Mouse (Mus musculus): ENCODE measurements around the gene Aldh1l1. TPM values are rescaled to one million over a fixed set of nuclear protein-coding genes. Genes with fewer than 3 reads are reported as not detected.
A peak's percentile ranks its signal among the peaks of the same experiment; 100 is the strongest.

The Aldh1l1 gene
- polyA plus RNA-seq, 1 experiment from 2014 or later, result 2.1 TPM

DNA sequence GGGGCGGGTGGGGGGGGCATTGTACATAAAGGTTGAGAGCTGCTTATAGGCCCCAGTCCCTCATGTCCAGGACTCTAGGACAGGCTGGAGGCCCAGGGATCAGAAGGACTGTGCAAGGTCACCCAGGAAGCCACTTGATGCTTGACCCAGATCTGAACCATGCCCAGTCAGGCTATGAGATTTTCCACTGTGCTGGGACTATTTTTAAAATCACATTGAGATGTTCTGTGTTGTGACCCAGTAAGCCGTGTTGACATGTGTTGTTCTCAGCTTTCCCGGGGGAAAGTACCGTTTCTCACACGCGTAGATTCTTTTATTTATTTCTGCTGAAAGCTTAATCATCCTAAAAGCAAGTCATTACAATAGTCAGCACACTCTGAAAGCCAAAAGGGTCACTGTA is 129.8 kb downstream of the Aldh1l1 start:
- Histone ChIP-seq H3K4me3 (no peak overlapping the region), H3K9me3 (no peaks in the 10 kb centered on the region), H3K36me3 (no peaks in the 10 kb centered on the region), H3K27ac (no peak overlapping the region), H3K4me2 (no peak overlapping the region), H3K27me3 (no peaks in the 10 kb centered on the region), H3K4me1 (peaks cover 21% of the 10 kb centered on the region), H3K9ac (no peak overlapping the region)
- ATAC-seq (ENCODE audit: borderline replicate concordance, extremely low read depth, low FRiP score, low TSS enrichment), result no peak
- WGBS, result 75% methylated on average over 6 of the region's 6 CpGs

DNA sequence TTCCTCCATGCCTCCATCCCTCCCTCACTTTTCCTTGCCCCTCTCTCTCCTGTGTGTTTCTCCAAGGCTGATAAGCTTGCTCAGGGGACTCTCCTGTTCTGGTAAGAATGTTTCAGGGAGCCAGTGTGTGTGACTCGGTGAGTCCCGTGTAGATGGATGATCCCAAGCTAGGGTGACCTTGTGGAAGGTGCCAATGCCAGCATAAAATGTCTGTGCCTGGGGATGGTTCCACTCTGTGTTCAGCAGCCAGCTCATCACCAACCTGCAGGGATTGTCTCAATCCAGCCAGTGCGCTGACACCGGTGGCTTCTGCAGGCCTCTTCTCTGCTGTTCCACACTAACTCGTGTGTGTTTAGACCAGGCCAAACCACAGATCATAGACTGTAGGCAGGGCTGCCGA is 130.3 kb downstream of the Aldh1l1 start:
- Histone ChIP-seq H3K9ac (no peak overlapping the region), H3K9me3 (no peaks in the 10 kb centered on the region), H3K4me3 (no peak overlapping the region), H3K27ac (no peak overlapping the region), H3K4me1 (peaks cover 26% of the 10 kb centered on the region), H3K4me2 (no peak overlapping the region), H3K27me3 (no peaks in the 10 kb centered on the region), H3K36me3 (no peaks in the 10 kb centered on the region)
- WGBS, result 83% methylated on average over 6 of the region's 6 CpGs
- no peak for ATAC-seq (ENCODE audit: borderline replicate concordance, extremely low read depth, low FRiP score, low TSS enrichment)

DNA sequence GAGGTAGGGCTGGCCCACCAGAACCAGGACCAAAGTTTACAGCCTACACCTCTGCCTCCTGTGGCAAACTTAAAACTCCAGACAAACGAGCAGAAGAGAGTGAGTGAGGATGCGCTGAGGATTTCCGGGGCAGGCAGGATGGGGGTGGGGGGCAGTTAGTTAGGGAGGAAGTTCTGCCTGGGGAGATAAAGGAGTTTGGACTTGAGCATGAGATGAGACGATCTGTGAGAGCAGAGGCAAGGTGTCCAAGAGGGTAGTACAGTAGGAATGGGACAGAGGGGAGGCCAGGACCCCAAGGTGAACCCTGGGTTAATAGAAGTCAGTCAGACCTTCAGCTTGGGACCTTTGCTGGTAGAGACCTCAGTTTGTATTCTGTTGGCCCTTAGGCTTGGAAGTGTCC is 132.0 kb downstream of the Aldh1l1 start:
- H3K4me3 ChIP-seq, result no peak overlapping the region
- no peak overlapping the region for H3K4me2 ChIP-seq
- H3K27me3 ChIP-seq, result no peaks in the 10 kb centered on the region
- whole genome bisulfite sequencing, result 51% methylated on average over 4 of the region's 4 CpGs
- H3K4me1 ChIP-seq, result peaks cover 36% of the 10 kb centered on the region
- no peak overlapping the region for H3K9ac ChIP-seq
- no peaks in the 10 kb centered on the region for H3K36me3 ChIP-seq
- no peak for ATAC-seq (ENCODE audit: borderline replicate concordance, extremely low read depth, low FRiP score, low TSS enrichment)
- no peaks in the 10 kb centered on the region for H3K9me3 ChIP-seq
- no peak overlapping the region for H3K27ac ChIP-seq

DNA sequence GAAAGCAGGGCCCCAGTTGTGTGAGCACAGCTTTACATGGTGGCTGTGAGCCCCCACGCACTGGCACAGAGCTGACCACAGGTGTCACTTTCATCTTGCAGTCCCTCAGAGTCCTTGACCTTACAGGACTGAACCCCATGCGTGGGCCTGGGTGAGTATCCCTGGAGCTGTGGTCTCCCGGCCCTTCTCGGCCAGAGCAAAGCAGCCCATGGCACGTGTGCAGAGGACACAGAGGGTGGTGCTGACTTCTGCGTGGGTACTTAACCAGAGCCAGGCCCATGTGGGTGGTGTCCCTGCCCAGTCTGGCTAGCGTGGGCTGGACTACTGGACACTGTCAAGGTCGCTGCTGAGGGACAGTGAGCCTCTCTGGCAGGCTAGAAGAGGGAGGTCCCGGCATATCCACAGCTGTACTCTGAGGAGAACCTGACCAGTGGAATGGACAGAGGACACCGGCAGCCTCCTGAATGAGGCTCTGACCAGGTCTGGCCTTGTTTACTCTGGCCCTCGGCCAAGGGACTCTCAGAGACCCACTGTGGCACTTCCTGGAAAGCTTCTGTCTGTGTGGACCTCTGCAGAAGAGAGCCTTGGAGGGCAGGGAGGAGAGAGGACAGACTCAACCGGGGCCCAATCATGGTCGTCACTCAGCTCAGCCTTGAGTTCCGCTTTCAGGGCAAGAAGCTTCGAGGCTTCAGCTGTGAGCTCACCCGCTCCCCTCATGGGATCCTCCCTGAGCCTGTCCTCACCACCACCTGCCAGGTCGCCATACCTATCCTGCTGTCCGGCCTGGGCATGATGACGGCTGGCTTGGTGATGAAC is 132.8 kb downstream of the Aldh1l1 start:
- Histone ChIP-seq H3K4me1 (peaks cover 40% of the 10 kb centered on the region), H3K4me2 (no peak overlapping the region), H3K27ac (no peak overlapping the region), H3K4me3 (no peak overlapping the region), H3K36me3 (no peaks in the 10 kb centered on the region), H3K27me3 (no peaks in the 10 kb centered on the region), H3K9me3 (no peaks in the 10 kb centered on the region), H3K9ac (no peak overlapping the region)
- peak; percentile 28; the same call in 1 of the 2 replicates for ATAC-seq (ENCODE audit: borderline replicate concordance, extremely low read depth, low FRiP score, low TSS enrichment)
- WGBS, result 54% methylated on average over 19 of the region's 19 CpGs

DNA sequence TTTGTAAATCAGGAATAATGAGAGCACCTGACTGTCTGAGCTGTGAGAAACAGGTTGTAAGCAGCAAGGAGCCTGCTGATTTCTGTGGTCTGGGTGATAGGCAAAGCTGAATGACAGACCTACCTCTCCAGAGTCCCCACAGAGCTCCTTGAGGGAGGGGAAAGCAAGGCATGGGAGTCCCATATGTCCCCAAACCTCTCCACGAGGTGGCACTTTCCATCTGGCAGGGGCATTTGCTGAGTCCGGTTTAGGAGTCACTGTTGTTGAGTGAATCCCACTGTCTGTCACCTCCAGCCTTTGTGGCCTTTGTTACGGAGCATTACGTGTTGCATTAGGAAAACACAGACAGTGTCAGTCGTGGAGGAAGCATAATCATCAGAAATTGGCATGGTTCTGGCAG is 133.7 kb downstream of the Aldh1l1 start:
- H3K9ac ChIP-seq, result no peak overlapping the region
- H3K27ac ChIP-seq, result no peak overlapping the region
- no peak for ATAC-seq (ENCODE audit: borderline replicate concordance, extremely low read depth, low FRiP score, low TSS enrichment)
- 75% methylated on average over 5 of the region's 5 CpGs for whole genome bisulfite sequencing
- no peak overlapping the region for H3K4me3 ChIP-seq
- no peaks in the 10 kb centered on the region for H3K9me3 ChIP-seq
- H3K4me2 ChIP-seq, result no peak overlapping the region
- H3K27me3 ChIP-seq, result no peaks in the 10 kb centered on the region
- H3K4me1 ChIP-seq, result peaks cover 49% of the 10 kb centered on the region
- no peaks in the 10 kb centered on the region for H3K36me3 ChIP-seq

DNA sequence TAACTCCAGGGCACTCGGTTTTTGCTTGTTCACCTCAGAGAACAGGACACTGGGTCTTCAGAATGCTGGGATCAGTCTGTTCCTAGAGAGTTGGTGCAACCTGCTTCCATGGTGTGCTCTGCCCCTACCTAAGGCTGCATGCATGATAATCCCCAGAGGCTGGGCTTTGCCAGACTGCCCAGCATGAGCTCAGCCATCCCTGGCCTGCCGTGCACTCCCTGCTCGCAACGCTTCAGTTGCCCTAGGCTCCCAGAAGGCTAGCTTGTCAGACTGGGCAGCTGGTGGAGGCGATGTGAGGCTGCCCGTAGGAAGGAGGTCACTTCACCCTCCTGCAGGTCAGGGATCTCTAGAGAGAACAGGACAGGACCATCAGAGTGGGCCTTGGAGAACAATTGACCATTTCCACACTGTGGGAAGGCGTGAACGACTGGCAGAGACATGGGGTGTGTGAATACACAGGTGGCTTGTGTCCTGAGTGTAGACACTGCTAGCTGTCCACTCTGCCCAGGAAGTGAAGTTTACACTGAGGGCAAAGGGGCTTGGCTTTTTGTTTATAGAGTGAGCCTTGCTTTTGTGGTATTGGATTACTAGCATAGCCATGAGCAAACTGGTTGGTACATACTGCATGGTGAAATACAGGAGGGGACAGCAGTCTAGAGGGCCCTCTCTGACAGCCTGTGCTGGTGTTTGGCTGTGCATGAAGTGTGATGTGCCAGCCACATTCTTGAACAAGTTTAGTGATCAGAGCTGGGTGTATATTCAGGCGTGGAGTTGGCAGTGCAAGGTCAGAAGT is 134.8 kb downstream of the Aldh1l1 start:
- peaks cover 49% of the 10 kb centered on the region for H3K4me1 ChIP-seq

DNA sequence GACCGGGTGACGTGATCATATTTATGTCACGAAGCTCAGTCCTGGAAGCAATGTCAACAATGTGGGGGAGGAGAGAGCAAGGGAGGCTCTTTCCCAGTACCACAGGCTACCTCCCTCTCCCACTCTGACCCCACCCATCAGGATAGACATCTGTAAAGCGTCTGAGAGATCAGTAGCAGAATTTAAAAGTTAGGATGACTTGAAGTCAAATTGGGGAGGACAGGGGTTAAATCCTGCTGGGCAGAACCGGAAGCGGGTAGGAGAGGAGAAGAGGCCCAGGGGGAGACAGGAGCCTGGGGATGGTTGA is 135.3 kb downstream of the Aldh1l1 start:
- no peak for ATAC-seq (ENCODE audit: borderline replicate concordance, extremely low read depth, low FRiP score, low TSS enrichment)
- Histone ChIP-seq H3K4me3 (no peak overlapping the region), H3K27ac (no peak overlapping the region), H3K27me3 (no peaks in the 10 kb centered on the region), H3K36me3 (no peaks in the 10 kb centered on the region), H3K9ac (no peak overlapping the region), H3K9me3 (no peaks in the 10 kb centered on the region), H3K4me1 (peaks cover 49% of the 10 kb centered on the region), H3K4me2 (no peak overlapping the region)
- WGBS, result 23% methylated on average over 6 of the region's 6 CpGs

More for the DNA sequence above, 134.8 kb downstream of the Aldh1l1 start:
- Histone ChIP-seq H3K9me3 (no peaks in the 10 kb centered on the region), H3K27me3 (no peaks in the 10 kb centered on the region), H3K4me2 (no peak overlapping the region), H3K9ac (no peak overlapping the region), H3K27ac (no peak overlapping the region), H3K4me3 (no peak overlapping the region), H3K36me3 (no peaks in the 10 kb centered on the region)
- ATAC-seq (ENCODE audit: borderline replicate concordance, extremely low read depth, low FRiP score, low TSS enrichment), result no peak
- 53% methylated on average over 9 of the region's 9 CpGs for WGBS

DNA sequence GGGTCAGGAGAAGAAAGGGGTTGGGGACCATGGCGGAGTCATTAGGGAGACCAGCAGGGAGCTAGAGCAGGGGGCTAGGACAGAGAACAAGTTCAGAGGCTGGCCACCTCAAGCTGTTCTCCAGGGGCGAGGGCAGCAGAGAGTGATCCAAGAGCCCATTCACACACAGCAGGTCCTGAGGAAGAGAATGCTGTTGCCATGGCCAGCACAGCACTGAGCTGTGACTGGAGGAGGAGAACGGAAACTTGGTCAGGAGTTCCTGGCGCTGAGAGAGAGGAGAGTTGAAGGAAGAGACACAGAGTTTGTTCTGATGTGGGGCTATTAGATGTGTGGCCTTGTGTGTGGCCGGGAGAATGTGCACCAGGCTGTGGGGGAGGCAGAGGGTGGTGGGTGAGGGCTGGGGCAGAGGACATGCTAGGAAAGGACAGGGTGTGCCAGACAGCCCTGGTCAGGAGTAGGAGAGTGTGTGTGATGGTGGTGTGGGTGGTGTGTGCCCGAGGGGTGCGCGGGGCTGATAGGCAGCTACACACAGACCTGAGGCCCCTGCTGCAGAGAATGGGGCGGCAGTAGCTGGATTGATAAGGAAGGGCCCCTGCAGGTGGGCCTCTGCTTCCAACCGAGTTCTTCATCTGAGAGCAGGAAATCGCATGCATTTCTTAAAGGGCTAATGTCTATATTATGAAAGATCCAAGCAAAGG is 136.7 kb downstream of the Aldh1l1 start:
- Histone ChIP-seq H3K27ac (0 out of 2 replicates have a peak overlapping the region, but pooled peaks have one; percentile 29), H3K27me3 (no peaks in the 10 kb centered on the region), H3K4me1 (peaks cover 49% of the 10 kb centered on the region), H3K9me3 (no peaks in the 10 kb centered on the region), H3K9ac (no peak overlapping the region), H3K4me3 (no peak overlapping the region), H3K36me3 (no peaks in the 10 kb centered on the region), H3K4me2 (no peak overlapping the region)
- WGBS, result 30% methylated on average over 11 of the region's 11 CpGs
- peak; percentile 23; the same call in 1 of the 2 replicates for ATAC-seq (ENCODE audit: borderline replicate concordance, extremely low read depth, low FRiP score, low TSS enrichment)

DNA sequence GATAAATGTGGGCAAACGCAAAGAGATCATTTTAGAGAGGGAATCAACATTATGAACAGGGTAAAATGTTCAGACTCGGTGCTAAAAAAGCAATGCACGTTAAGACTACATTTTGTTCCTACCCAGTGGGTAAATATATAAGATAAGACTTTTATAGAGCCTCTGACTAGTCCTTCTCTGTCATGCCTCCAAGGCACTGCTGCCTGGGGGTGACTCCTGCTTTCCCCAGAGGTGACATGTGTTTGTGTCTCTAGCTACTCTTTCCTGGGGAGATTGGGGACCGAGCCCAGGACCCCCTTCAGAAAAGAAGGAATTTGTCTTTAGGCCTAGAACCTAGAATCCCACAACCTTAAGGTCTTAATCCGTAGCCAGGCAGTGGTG is 137.2 kb downstream of the Aldh1l1 start:
- H3K4me1 ChIP-seq, result peaks cover 46% of the 10 kb centered on the region
- no peaks in the 10 kb centered on the region for H3K36me3 ChIP-seq
- H3K4me2 ChIP-seq, result no peak overlapping the region
- WGBS, result 73% methylated on average over 5 of the region's 5 CpGs
- ATAC-seq (ENCODE audit: borderline replicate concordance, extremely low read depth, low FRiP score, low TSS enrichment), result no peak
- H3K9me3 ChIP-seq, result no peaks in the 10 kb centered on the region
- H3K27ac ChIP-seq, result 0 out of 2 replicates have a peak overlapping the region, but pooled peaks have one; percentile 29
- H3K27me3 ChIP-seq, result no peaks in the 10 kb centered on the region
- H3K9ac ChIP-seq, result no peak overlapping the region
- no peak overlapping the region for H3K4me3 ChIP-seq

DNA sequence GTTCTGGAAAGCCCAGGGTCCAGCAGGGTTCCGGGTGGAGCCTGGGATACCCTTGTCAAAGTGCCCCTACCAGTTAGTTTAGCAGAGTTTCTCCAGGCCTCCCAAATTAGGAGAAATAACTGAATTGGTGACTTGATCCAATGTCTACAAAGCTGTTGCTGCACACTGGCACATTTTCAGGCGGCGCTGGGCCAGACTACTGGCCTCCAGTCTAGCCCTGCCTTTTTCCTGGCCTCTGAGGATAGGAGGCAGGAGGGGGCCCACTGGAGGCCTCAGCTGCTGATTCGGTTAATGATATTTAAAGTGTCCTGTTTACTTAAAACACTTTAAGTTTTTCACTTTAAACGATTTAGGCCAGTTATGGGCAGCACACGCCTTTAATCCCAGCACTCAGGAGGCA is 138.0 kb downstream of the Aldh1l1 start:
- no peaks in the 10 kb centered on the region for H3K9me3 ChIP-seq
- no peak for ATAC-seq (ENCODE audit: borderline replicate concordance, extremely low read depth, low FRiP score, low TSS enrichment)
- no peaks in the 10 kb centered on the region for H3K27me3 ChIP-seq
- H3K9ac ChIP-seq, result no peak overlapping the region
- H3K4me3 ChIP-seq, result no peak overlapping the region
- 52% methylated on average over 6 of the region's 6 CpGs for WGBS
- H3K36me3 ChIP-seq, result no peaks in the 10 kb centered on the region
- no peak overlapping the region for H3K4me2 ChIP-seq
- peak overlapping the region; percentile 60; the same call in 1 of the 2 replicates for H3K27ac ChIP-seq
- H3K4me1 ChIP-seq, result peaks cover 38% of the 10 kb centered on the region

DNA sequence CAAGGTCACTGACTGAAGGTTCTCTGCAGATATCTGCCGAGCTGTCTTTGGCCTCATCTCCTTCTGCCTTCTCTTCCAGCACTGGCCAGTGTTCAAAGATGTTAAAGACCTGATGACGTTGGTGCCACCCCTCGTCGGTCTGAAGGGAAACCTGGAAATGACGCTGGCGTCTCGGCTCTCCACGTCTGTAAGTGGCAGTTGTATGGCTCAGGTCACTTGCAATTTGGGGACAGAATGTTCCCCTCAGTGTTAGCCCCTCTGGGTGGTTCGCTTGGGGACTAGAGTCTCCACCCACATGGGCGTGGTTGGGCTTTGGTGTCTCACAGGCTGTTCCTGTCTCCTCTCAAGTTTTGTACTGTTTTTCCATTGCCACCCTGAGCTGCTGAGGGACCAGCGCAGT is 138.5 kb downstream of the Aldh1l1 start:
- Histone ChIP-seq H3K27ac (peak overlapping the region; percentile 60; the same call in 1 of the 2 replicates), H3K9me3 (no peaks in the 10 kb centered on the region), H3K27me3 (no peaks in the 10 kb centered on the region), H3K4me3 (no peak overlapping the region), H3K9ac (no peak overlapping the region), H3K4me2 (no peak overlapping the region), H3K36me3 (no peaks in the 10 kb centered on the region), H3K4me1 (peaks cover 33% of the 10 kb centered on the region)
- ATAC-seq (ENCODE audit: borderline replicate concordance, extremely low read depth, low FRiP score, low TSS enrichment), result no peak; the same call in 1 of the 2 replicates
- WGBS, result 67% methylated on average over 11 of the region's 11 CpGs

Data from lung, embryonic 15.5 days (tissue).